Mouse (Mus musculus) erythroblast, embryonic 14.5 days (primary cell): ENCODE results near the gene Ntrk3.

Experiments used
- GATA1 ChIP-seq: IDR thresholded peaks from 2 replicates; pipeline ENCODE4 v1.6.1; 2012; ENCODE audit warnings: low read length, inconsistent platforms, mixed read lengths
- TAL1 ChIP-seq: IDR thresholded peaks from 3 replicates; pipeline ENCODE4 v1.6.1; 2012; ENCODE audit warnings: low read length, inconsistent platforms, mixed read lengths

- no peak for TF ChIP-seq GATA1
- no peak for TF ChIP-seq TAL1
These were observed 30.2 kb upstream of the Ntrk3 start for GRCm38 (mm10) chr7:78767929-78768531.
